Mouse (Mus musculus) myocyte (in vitro differentiated cells): Measurements from ENCODE around the gene Zfp64.

ENCODE experiments used
- MAX ChIP-seq: IDR thresholded peaks from one replicate; pipeline ENCODE4 v1.6.1; 2011; ENCODE audit warnings: low read depth, mild to moderate bottlenecking, control low read depth
- MYOD1 ChIP-seq, 3 experiments: IDR thresholded peaks; one replicate each; pipeline ENCODE4 v1.6.1; 2011; ENCODE audit warnings: control low read depth in 2 of 3, low read depth in 2 of 3, mild to moderate bottlenecking in 2 of 3, moderate library complexity in 1 of 3; ENCODE audit not compliant: insufficient read length in 2 of 3, control insufficient read depth in 1 of 3
- POLR2A ChIP-seq: IDR thresholded peaks from one replicate; pipeline ENCODE4 v1.6.1; 2011; ENCODE audit warnings: low read depth, mild to moderate bottlenecking, control low read depth, moderate library complexity; ENCODE audit not compliant: insufficient read length
- SRF ChIP-seq: IDR thresholded peaks from one replicate; pipeline ENCODE4 v1.6.1; 2011; ENCODE audit warnings: low read depth; ENCODE audit not compliant: control insufficient read depth, insufficient read length
- USF1 ChIP-seq: IDR thresholded peaks from one replicate; pipeline ENCODE4 v1.6.1; 2011; ENCODE audit warnings: low read depth, mild to moderate bottlenecking, control low read depth, moderate library complexity

- TF ChIP-seq POLR2A (no peak), MAX (no peak), USF1 (no peak), SRF (no peak), MYOD1 (IDR thresholded peaks at IDR 0.05; ENCODE audit: control insufficient read depth in 1 of 3, insufficient read length in 2 of 3, low read depth in 2 of 3) (no peak)
Observed at GRCm38 (mm10) chr2:168911527-168911926, 43.9 kb downstream of the Zfp64 start.
